Mouse (Mus musculus) thymus, adult 2 months (tissue): ENCODE data around the gene Opa3. TPM values are rescaled to one million over a fixed set of nuclear protein-coding genes. Genes with fewer than 3 reads are reported as not detected.

Source experiments
- DNase-seq: peaks from one replicate; pipeline ENCODE4 v3.0.0; 2021
- H3K27ac ChIP-seq: fragments of 200-500 bp; 2 replicates; pipeline ENCODE4 v1.5.1; 2012; ENCODE audit warnings: low read length, control low read depth; ENCODE audit not compliant: control insufficient read depth, insufficient read depth
- H3K27me3 ChIP-seq: fragments of 200-500 bp; 2 replicates; pipeline ENCODE4 v1.6.1; 2012; ENCODE audit warnings: mild to moderate bottlenecking, low read length, moderate library complexity, mixed read lengths; ENCODE audit not compliant: control insufficient read depth, insufficient read depth
- H3K36me3 ChIP-seq: fragments of 200-500 bp; 2 replicates; pipeline ENCODE4 v1.6.1; 2012; ENCODE audit warnings: mild to moderate bottlenecking, low read length, moderate library complexity; ENCODE audit not compliant: control insufficient read depth, insufficient read depth
- H3K4me1 ChIP-seq: fragments of 200-500 bp; replicated peaks from 2 replicates; pipeline ENCODE4 v1.6.1; 2012; ENCODE audit warnings: low read length; ENCODE audit not compliant: control insufficient read depth, insufficient read depth
- H3K4me3 ChIP-seq: fragments of 200-500 bp; 2 replicates; pipeline ENCODE4 v1.5.1; 2012; ENCODE audit warnings: mild to moderate bottlenecking, low read length, control low read depth, moderate library complexity; ENCODE audit not compliant: control insufficient read depth, insufficient read depth
- CTCF ChIP-seq: fragments of 200-500 bp; IDR thresholded peaks from 2 replicates; pipeline ENCODE4 v1.5.1; 2012; ENCODE audit warnings: mild to moderate bottlenecking, control low read depth, low read length, moderate library complexity, borderline replicate concordance; ENCODE audit not compliant: control insufficient read depth, poor library complexity, insufficient read depth; ENCODE audit errors: extremely low read depth
- POLR2A ChIP-seq: fragments of 200-500 bp; IDR thresholded peaks from 2 replicates; pipeline ENCODE4 v1.6.1; 2012; ENCODE audit warnings: mild to moderate bottlenecking, low read length, control low read depth, moderate library complexity; ENCODE audit not compliant: control insufficient read depth, poor library complexity, insufficient read depth; ENCODE audit errors: extremely low read depth
- WGBS: fragments of 180-500 bp; shearing (Covaris S2); methylation state at CpG from one replicate; pipeline ENCODE4 v1.1.7; 2018; 5-methylcytosine and 5-hydroxymethylcytosine counted together
- polyA plus RNA-seq: library from polyadenylated mRNA; depleted of rRNA; stranded (reverse); fragments of >200 nt; gene quantifications from 2 replicates; pipeline ENCODE4 v1.2.3, GENCODE M21; 2012

Opa3 gene
- polyA plus RNA-seq, 1 experiment: 46.5 TPM

GRCm38 (mm10) chr7:19255395-19255794, 27.3 kb downstream of the Opa3 start:
- Histone ChIP-seq H3K27ac (no peak overlapping the region), H3K36me3 (peaks cover 26% of the 10 kb centered on the region), H3K4me1 (peaks cover 19% of the 10 kb centered on the region), H3K27me3 (no peaks in the 10 kb centered on the region), H3K4me3 (no peak overlapping the region)
- 92% methylated on average over 17 of the region's 17 CpGs for WGBS
- no peak for TF ChIP-seq POLR2A
- TF ChIP-seq CTCF: no peak
- no peak for DNase-seq

GRCm38 (mm10) chr7:19256567-19256966, 28.4 kb downstream of the Opa3 start:
- Histone ChIP-seq H3K27me3 (no peaks in the 10 kb centered on the region), H3K4me3 (no peak overlapping the region), H3K36me3 (peaks cover 31% of the 10 kb centered on the region), H3K4me1 (peaks cover 26% of the 10 kb centered on the region), H3K27ac (no peak overlapping the region)
- WGBS: 22% methylated on average over 7 of the region's 7 CpGs
- TF ChIP-seq CTCF: no peak
- TF ChIP-seq POLR2A: no peak
- DNase-seq: peak; percentile 30

DNA sequence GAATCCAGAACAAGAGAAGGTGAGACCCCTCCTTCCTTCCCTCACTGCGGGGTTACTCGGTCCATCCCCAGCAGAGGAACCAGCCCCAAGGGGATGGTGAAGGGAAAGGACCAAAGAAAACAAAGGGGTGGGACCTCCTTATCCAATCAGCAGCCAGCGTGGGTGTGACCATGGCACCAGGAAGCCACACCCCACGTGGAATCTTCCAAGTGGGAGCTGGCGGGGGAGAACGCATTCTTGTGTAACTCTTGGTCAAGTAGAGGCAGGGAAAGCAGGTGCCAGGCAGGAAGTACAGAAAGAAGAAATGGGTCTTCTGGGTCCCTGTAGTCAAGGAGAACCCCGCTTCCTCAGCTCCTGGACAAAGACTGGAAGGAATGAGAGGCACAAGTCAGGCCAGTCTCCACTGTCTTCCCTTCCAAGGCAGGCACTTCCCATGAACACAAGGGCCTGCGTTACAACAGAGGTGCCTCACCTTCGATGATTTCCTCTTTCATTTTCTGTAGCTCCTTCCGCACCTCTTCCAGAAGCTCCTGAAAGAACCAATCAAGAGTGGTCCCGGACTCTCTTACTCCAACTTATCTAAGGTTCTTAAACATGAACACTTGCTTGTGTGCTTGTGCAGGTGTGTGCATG, 29.4 kb downstream of the Opa3 start:
- Histone ChIP-seq H3K36me3 (peaks cover 39% of the 10 kb centered on the region), H3K27ac (0 out of 2 replicates have a peak overlapping the region, but pooled peaks have one; percentile 23), H3K4me1 (peaks cover 26% of the 10 kb centered on the region), H3K27me3 (no peaks in the 10 kb centered on the region), H3K4me3 (no peak overlapping the region)
- 68% methylated on average over 11 of the region's 11 CpGs for WGBS
- TF ChIP-seq POLR2A (no peak), CTCF (no peak)
- peak; percentile 21 for DNase-seq

DNA sequence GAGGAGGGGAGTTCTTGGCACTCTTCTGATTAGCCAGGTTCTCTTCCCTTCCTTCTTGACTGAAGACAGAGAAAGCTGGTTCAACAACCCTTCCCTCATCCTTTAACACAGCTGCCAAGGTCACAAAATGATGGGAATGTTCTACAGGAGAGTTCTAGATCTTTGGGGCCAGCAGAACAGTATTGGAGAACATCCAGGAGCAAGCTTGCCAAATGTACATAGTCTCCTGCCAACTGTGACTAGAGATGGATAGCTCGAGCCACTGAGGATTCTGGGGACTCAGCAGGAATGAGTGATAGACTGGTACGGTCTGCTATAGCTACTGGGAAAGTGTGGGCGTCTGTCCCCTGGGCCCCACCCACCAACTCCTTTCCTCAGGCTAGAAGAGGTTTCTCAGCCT, 30.2 kb downstream of the Opa3 start:
- no peak overlapping the region for H3K27ac ChIP-seq
- H3K4me3 ChIP-seq: no peak overlapping the region
- peaks cover 26% of the 10 kb centered on the region for H3K4me1 ChIP-seq
- no peak for DNase-seq
- TF ChIP-seq CTCF: no peak
- TF ChIP-seq POLR2A: no peak
- no peaks in the 10 kb centered on the region for H3K27me3 ChIP-seq
- H3K36me3 ChIP-seq: peaks cover 42% of the 10 kb centered on the region
- 92% methylated on average over 3 of the region's 3 CpGs for WGBS

DNA sequence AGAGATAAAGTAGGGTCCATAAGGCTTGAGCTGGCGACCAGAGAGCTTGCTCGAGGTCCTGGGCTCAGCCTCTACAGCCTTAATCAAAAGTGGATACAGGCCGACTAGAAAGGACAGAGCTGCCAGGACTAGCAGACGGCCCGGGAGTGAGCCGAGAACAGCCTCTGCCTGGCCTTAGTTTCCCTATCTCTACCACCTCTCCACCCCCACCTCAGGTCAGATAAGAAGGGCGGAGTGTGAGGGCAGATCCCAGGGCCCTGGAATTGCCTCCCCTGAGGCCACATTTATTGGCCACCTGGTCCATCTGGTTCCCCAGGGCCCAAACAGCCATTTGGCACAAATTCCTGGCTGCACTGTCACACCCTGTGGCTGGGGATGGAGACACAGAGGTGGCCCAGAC, 37.0 kb downstream of the Opa3 start:
- H3K27ac ChIP-seq: peak overlapping the region; percentile 31; the same call in 1 of the 2 replicates
- TF ChIP-seq POLR2A (no peak), CTCF (no peak)
- H3K4me1 ChIP-seq: peaks cover 53% of the 10 kb centered on the region
- no peaks in the 10 kb centered on the region for H3K27me3 ChIP-seq
- 90% methylated on average over 7 of the region's 7 CpGs for WGBS
- H3K36me3 ChIP-seq: peaks cover 27% of the 10 kb centered on the region; the same call in 1 of the 2 replicates
- H3K4me3 ChIP-seq: no peak overlapping the region
- DNase-seq: no peak

- peaks cover 51% of the 10 kb centered on the region for H3K4me1 ChIP-seq
- no peak for TF ChIP-seq CTCF
- no peak for TF ChIP-seq POLR2A
- H3K27me3 ChIP-seq: no peaks in the 10 kb centered on the region
- peak; percentile 56 for DNase-seq
- H3K4me3 ChIP-seq: no peak overlapping the region
- peaks cover 23% of the 10 kb centered on the region; the same call in 1 of the 2 replicates for H3K36me3 ChIP-seq
- peak overlapping the region; percentile 53 for H3K27ac ChIP-seq
- WGBS: 9% methylated on average over 10 of the region's 10 CpGs
Measured at GRCm38 (mm10) chr7:19265928-19266822, 38.0 kb downstream of the Opa3 start.
